Mouse (Mus musculus) liver, postnatal 0 days (tissue): ENCODE results near the gene St7.

Experiments used
- CTCF ChIP-seq: sonication (generic); IDR thresholded peaks from 2 replicates; pipeline ENCODE4 v1.5.1; 2016; ENCODE audit warnings: antibody characterized with exemption, low read depth
- EP300 ChIP-seq: IDR thresholded peaks from 2 replicates; pipeline ENCODE4 v1.6.1; 2016; ENCODE audit warnings: antibody characterized with exemption, low read depth, mild to moderate bottlenecking

GRCm38 (mm10) chr6:17727891-17728790 is 35.4 kb downstream of the St7 start:
- TF ChIP-seq CTCF: no peak
- TF ChIP-seq EP300: no peak
